Mouse (Mus musculus) erythroblast, embryonic 14.5 days (primary cell): ENCODE data around the gene Marveld3. TPM values are rescaled to one million over a fixed set of nuclear protein-coding genes. Genes with fewer than 3 reads are reported as not detected.

Experiments
- H3K27me3 ChIP-seq: 2 replicates; pipeline ENCODE4 v1.6.1; 2012; ENCODE audit warnings: inconsistent platforms; ENCODE audit not compliant: control insufficient read depth
- H3K36me3 ChIP-seq: 2 replicates; pipeline ENCODE4 v1.6.1; 2012; ENCODE audit warnings: mild to moderate bottlenecking, inconsistent platforms; ENCODE audit not compliant: control insufficient read depth
- H3K4me1 ChIP-seq: 2 replicates; pipeline ENCODE4 v1.6.1; 2012; ENCODE audit warnings: inconsistent platforms; ENCODE audit not compliant: control insufficient read depth
- H3K4me3 ChIP-seq: replicated peaks from 2 replicates; pipeline ENCODE3; 2012; ENCODE audit warnings: moderate library complexity, mild to moderate bottlenecking, inconsistent platforms
- H3K9me3 ChIP-seq: 2 replicates; pipeline ENCODE4 v1.6.1; 2012; ENCODE audit warnings: low read length, inconsistent platforms, mixed read lengths; ENCODE audit not compliant: control insufficient read depth
- GATA1 ChIP-seq: IDR thresholded peaks from 2 replicates; pipeline ENCODE4 v1.6.1; 2012; ENCODE audit warnings: low read length, inconsistent platforms, mixed read lengths
- TAL1 ChIP-seq: IDR thresholded peaks from 3 replicates; pipeline ENCODE4 v1.6.1; 2012; ENCODE audit warnings: low read length, inconsistent platforms, mixed read lengths
- polyA plus RNA-seq: library from polyadenylated mRNA; stranded (reverse); fragments of >175 nt; gene quantifications from 2 replicates; pipeline ENCODE4 v1.2.3, GENCODE M21; 2012

Gene Marveld3
- polyA plus RNA-seq, 1 experiment = not detected

- H3K4me3 ChIP-seq = no peak overlapping the region
- H3K36me3 ChIP-seq = no peaks in the 10 kb centered on the region
- peaks cover 19% of the 10 kb centered on the region for H3K27me3 ChIP-seq
- peaks cover 2% of the 10 kb centered on the region; the same call in 1 of the 2 replicates for H3K4me1 ChIP-seq
- TF ChIP-seq TAL1 (no peak), GATA1 (no peak)
- H3K9me3 ChIP-seq = no peaks in the 10 kb centered on the region
Observed at GRCm38 (mm10) chr8:109954486-109954948, 7.5 kb downstream of the Marveld3 start.

- Histone ChIP-seq H3K4me1 (peaks cover 2% of the 10 kb centered on the region), H3K36me3 (no peaks in the 10 kb centered on the region), H3K27me3 (peaks cover 38% of the 10 kb centered on the region), H3K4me3 (no peak overlapping the region), H3K9me3 (no peaks in the 10 kb centered on the region)
- TF ChIP-seq GATA1 (no peak), TAL1 (no peak)
Observed at GRCm38 (mm10) chr8:109952171-109952570, 9.8 kb downstream of the Marveld3 start.

GRCm38 (mm10) chr8:109948285-109948564 is 13.8 kb downstream of the Marveld3 start:
- Histone ChIP-seq H3K4me3 (no peak overlapping the region), H3K4me1 (peaks cover 8% of the 10 kb centered on the region), H3K9me3 (no peaks in the 10 kb centered on the region), H3K36me3 (peaks cover 11% of the 10 kb centered on the region), H3K27me3 (peaks cover 46% of the 10 kb centered on the region)
- no peak for TF ChIP-seq TAL1
- no peak for TF ChIP-seq GATA1

GRCm38 (mm10) chr8:109947447-109948284 is 14.3 kb downstream of the Marveld3 start:
- peaks cover 46% of the 10 kb centered on the region for H3K27me3 ChIP-seq
- TF ChIP-seq GATA1 = no peak
- TF ChIP-seq TAL1 = no peak
- H3K4me1 ChIP-seq = peaks cover 9% of the 10 kb centered on the region
- H3K36me3 ChIP-seq = peaks cover 17% of the 10 kb centered on the region
- H3K9me3 ChIP-seq = no peaks in the 10 kb centered on the region
- no peak overlapping the region for H3K4me3 ChIP-seq

GRCm38 (mm10) chr8:109946272-109946671 is 15.7 kb downstream of the Marveld3 start:
- Histone ChIP-seq H3K27me3 (peaks cover 42% of the 10 kb centered on the region), H3K4me1 (peaks cover 9% of the 10 kb centered on the region), H3K36me3 (peaks cover 29% of the 10 kb centered on the region), H3K9me3 (no peaks in the 10 kb centered on the region), H3K4me3 (no peak overlapping the region)
- TF ChIP-seq TAL1 = no peak
- TF ChIP-seq GATA1 = no peak

- Histone ChIP-seq H3K4me3 (no peak overlapping the region), H3K4me1 (peaks cover 9% of the 10 kb centered on the region), H3K9me3 (no peaks in the 10 kb centered on the region), H3K36me3 (peaks cover 34% of the 10 kb centered on the region), H3K27me3 (peaks cover 38% of the 10 kb centered on the region)
- no peak for TF ChIP-seq GATA1
- no peak for TF ChIP-seq TAL1
Observed at GRCm38 (mm10) chr8:109945694-109946093, 16.3 kb downstream of the Marveld3 start.

GRCm38 (mm10) chr8:109945153-109945632 is 16.8 kb downstream of the Marveld3 start:
- TF ChIP-seq TAL1 = no peak
- TF ChIP-seq GATA1 = no peak
- Histone ChIP-seq H3K9me3 (no peaks in the 10 kb centered on the region), H3K4me1 (peaks cover 9% of the 10 kb centered on the region), H3K36me3 (peaks cover 39% of the 10 kb centered on the region), H3K4me3 (no peak overlapping the region), H3K27me3 (peaks cover 35% of the 10 kb centered on the region)

- TF ChIP-seq GATA1 (no peak), TAL1 (no peak)
- H3K9me3 ChIP-seq = no peaks in the 10 kb centered on the region
- peaks cover 72% of the 10 kb centered on the region for H3K36me3 ChIP-seq
- peaks cover 9% of the 10 kb centered on the region for H3K4me1 ChIP-seq
- H3K4me3 ChIP-seq = no peak overlapping the region
- peaks cover 6% of the 10 kb centered on the region for H3K27me3 ChIP-seq
Observed at GRCm38 (mm10) chr8:109941606-109942360, 20.2 kb downstream of the Marveld3 start.
